Mouse (Mus musculus): ENCODE measurements around the gene Tcp10c. TPM values are rescaled to one million over a fixed set of nuclear protein-coding genes. Genes with fewer than 3 reads are reported as not detected.
"Not testable (repeated sequence)": the region's sequence is repeated elsewhere in the genome, so short reads cannot be mapped to it uniquely, and the experiment has no call there.

Tcp10c gene
- polyA plus RNA-seq, 1 experiment, result not detected

- not testable (repeated sequence) for H3K36me3 ChIP-seq (ENCODE audit: control insufficient read depth, insufficient read depth, low read length); H3K4me1 ChIP-seq (ENCODE audit: control insufficient read depth, insufficient read depth, insufficient read length, low read length); H3K27ac ChIP-seq (ENCODE audit: insufficient read depth, low read depth, low read length); H3K4me3 ChIP-seq (ENCODE audit: low read depth, low read length); H3K27me3 ChIP-seq (ENCODE audit: control insufficient read depth, insufficient read depth, low read length)
- WGBS, result 89% methylated on average over 11 of the region's 12 CpGs
These were observed 66.7 kb downstream of the Tcp10c start for GRCm38 (mm10) chr17:13421022-13421591.

GRCm38 (mm10) chr17:13422638-13423037 lies 68.3 kb downstream of the Tcp10c start:
- H3K4me3 ChIP-seq (ENCODE audit: low read depth, low read length); H3K36me3 ChIP-seq (ENCODE audit: control insufficient read depth, insufficient read depth, low read length); H3K27me3 ChIP-seq (ENCODE audit: control insufficient read depth, insufficient read depth, low read length); H3K4me1 ChIP-seq (ENCODE audit: control insufficient read depth, insufficient read depth, insufficient read length, low read length); H3K27ac ChIP-seq (ENCODE audit: insufficient read depth, low read depth, low read length): not testable (repeated sequence)
- WGBS, result 87% methylated on average over 5 of the region's 5 CpGs

GRCm38 (mm10) chr17:13423373-13424024 lies 69.1 kb downstream of the Tcp10c start:
- H3K36me3 ChIP-seq (ENCODE audit: control insufficient read depth, insufficient read depth, low read length); H3K4me1 ChIP-seq (ENCODE audit: control insufficient read depth, insufficient read depth, insufficient read length, low read length); H3K4me3 ChIP-seq (ENCODE audit: low read depth, low read length); H3K27ac ChIP-seq (ENCODE audit: insufficient read depth, low read depth, low read length); H3K27me3 ChIP-seq (ENCODE audit: control insufficient read depth, insufficient read depth, low read length): not testable (repeated sequence)
- WGBS, result 53% methylated on average over 8 of the region's 8 CpGs

- not testable (repeated sequence) for H3K4me3 ChIP-seq (ENCODE audit: low read depth, low read length); H3K4me1 ChIP-seq (ENCODE audit: control insufficient read depth, insufficient read depth, insufficient read length, low read length); H3K27me3 ChIP-seq (ENCODE audit: control insufficient read depth, insufficient read depth, low read length); H3K27ac ChIP-seq (ENCODE audit: insufficient read depth, low read depth, low read length); H3K36me3 ChIP-seq (ENCODE audit: control insufficient read depth, insufficient read depth, low read length)
- WGBS, result 83% methylated on average over 6 of the region's 6 CpGs
These were observed 69.9 kb downstream of the Tcp10c start for GRCm38 (mm10) chr17:13424321-13424720.

GRCm38 (mm10) chr17:13425694-13426093 lies 71.3 kb downstream of the Tcp10c start:
- H3K4me1 ChIP-seq (ENCODE audit: control insufficient read depth, insufficient read depth, insufficient read length, low read length); H3K36me3 ChIP-seq (ENCODE audit: control insufficient read depth, insufficient read depth, low read length); H3K4me3 ChIP-seq (ENCODE audit: low read depth, low read length); H3K27ac ChIP-seq (ENCODE audit: insufficient read depth, low read depth, low read length); H3K27me3 ChIP-seq (ENCODE audit: control insufficient read depth, insufficient read depth, low read length): not testable (repeated sequence)
- 80% methylated on average over 2 of the region's 5 CpGs for WGBS

GRCm38 (mm10) chr17:13426508-13426907 lies 72.1 kb downstream of the Tcp10c start:
- H3K27ac ChIP-seq (ENCODE audit: insufficient read depth, low read depth, low read length); H3K4me3 ChIP-seq (ENCODE audit: low read depth, low read length); H3K36me3 ChIP-seq (ENCODE audit: control insufficient read depth, insufficient read depth, low read length); H3K4me1 ChIP-seq (ENCODE audit: control insufficient read depth, insufficient read depth, insufficient read length, low read length); H3K27me3 ChIP-seq (ENCODE audit: control insufficient read depth, insufficient read depth, low read length): not testable (repeated sequence)
- 90% methylated on average over 4 of the region's 6 CpGs for WGBS

Other genes with a start within 250 kb of the Tcp10c start
- 0.77 and 15.8 TPM in 2 replicates for gene Unc93a, start 222.8 kb upstream of the Tcp10c start, polyA plus RNA-seq (2012; rRNA removed)
- gene Smok2a, start 133.4 kb upstream of the Tcp10c start, polyA plus RNA-seq (2012; rRNA removed), result not detected in 2 replicates
- gene Smok2b, start 124.3 kb upstream of the Tcp10c start, polyA plus RNA-seq (2012; rRNA removed), result not detected in 2 replicates

Data from small intestine, adult 2 months (tissue).